Mouse (Mus musculus): ENCODE data around the gene Rassf1. TPM values are rescaled to one million over a fixed set of nuclear protein-coding genes. Genes with fewer than 3 reads are reported as not detected.

The Rassf1 gene
- polyA plus RNA-seq, 1 experiment: 15.9 TPM

DNA sequence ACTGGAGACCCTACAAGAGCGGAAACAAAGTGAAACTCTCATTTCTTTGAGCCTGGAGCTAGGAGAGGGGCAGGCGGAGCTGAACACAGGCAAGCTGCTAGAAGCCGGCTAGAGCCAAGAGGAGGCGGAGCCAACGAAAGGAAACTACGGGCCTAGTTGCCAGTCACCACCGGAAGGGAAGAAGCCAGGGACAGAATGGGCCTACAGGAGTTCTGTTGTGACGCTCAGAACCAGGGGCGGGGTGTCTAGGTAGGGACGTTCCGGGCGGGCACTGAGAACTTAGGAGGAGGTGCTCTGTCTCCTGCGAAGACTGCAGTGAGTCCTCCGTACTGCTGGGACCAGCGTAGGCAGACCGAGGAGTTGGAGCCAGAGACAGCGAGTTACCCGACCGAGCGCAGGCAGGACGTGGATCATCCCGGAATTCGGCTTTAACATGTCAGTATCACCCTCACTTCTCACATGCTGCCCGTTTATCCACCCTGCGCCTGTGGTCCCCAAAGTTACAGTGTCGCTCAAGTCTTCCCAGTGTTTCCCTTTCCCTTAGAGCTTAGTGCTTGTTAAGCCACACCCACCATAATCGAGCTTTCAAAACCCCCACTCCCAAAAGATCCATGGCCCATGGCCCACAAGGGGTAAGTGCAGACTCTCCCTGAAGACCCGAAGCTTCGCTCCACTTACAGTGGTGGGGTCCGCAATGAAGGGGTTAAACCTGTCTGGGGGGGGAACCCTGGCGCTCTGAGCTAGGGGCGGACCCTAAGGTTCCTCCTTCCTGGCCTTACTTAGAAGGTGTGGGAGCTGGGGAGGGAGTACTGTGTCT, 29.4 kb downstream of the Rassf1 start, which contains the start of gene Hyal3:
TSS of gene Hyal3 (plus strand) at position 318 of the 817 bp plus-strand sequence.
- TF ChIP-seq GATA1 (IDR thresholded peaks at IDR 0.05; ENCODE audit: low read length): no peak

DNA sequence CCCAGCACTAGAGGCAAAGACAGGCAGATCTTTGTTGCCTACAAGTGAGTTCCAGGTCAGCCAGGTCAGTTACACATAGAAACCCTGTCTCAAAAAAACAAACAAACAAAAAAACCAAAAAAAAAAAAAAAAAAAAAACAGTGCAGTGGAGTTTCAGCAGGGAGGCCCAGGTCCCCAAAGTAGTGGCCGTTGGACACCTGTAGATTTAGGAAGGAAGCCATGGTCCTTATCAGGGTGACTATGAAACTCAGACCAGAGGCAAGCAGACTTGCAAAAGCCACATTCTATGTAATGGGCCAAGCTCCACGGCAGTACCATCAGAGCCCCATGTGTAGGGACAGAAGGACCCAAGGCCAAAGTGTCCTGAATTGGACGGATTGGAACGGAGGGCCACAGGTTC, 30.2 kb downstream of the Rassf1 start:
- no peak for TF ChIP-seq GATA1 (IDR thresholded peaks at IDR 0.05; ENCODE audit: low read length)

DNA sequence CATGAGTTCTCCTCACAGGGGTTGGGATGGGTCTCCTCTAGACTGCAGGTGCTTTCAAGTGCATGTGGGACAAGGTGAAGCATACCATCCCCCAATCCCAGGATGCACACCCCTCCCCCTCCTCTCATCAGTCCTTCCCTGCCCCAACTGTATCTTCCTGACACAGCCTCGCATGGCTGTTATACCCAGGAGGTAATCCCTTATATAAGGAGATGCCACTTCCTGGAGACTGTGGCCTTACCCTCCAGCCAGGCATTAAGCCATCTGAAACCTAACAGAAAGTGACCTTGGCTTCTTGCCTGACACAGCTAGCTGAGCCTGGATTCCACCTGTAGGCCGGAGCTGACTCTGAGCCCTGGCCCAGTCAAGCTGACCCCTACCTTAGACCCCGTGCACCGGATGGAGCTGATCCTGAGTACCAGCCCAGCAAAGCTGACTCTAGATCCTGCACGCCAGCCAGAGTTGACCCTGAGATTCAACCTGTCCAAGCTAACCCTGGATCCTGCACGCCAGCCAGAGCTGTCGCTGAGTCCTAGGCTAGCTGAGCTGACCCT, 31.2 kb downstream of the Rassf1 start:
- TF ChIP-seq GATA1 (IDR thresholded peaks at IDR 0.05; ENCODE audit: low read length): no peak

DNA sequence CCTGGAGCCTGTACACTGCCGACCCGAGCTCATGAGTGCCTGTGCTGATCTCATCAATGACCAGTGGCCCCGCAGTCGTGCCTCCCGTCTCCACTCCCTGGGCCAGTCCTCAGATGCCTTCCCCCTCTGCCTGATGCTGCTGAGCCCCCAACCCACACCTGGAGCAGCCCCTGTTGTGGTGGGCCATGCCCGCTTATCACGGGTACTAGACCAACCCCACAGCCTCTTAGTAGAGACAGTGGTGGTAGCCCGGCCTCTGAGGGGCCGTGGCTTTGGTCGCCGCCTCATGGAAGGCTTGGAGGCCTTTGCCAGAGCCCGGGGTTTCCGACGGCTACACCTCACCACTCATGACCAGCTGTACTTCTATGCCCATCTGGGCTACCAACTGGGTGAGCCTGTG, 31.8 kb downstream of the Rassf1 start:
- no peak for TF ChIP-seq GATA1 (IDR thresholded peaks at IDR 0.05; ENCODE audit: low read length)

DNA sequence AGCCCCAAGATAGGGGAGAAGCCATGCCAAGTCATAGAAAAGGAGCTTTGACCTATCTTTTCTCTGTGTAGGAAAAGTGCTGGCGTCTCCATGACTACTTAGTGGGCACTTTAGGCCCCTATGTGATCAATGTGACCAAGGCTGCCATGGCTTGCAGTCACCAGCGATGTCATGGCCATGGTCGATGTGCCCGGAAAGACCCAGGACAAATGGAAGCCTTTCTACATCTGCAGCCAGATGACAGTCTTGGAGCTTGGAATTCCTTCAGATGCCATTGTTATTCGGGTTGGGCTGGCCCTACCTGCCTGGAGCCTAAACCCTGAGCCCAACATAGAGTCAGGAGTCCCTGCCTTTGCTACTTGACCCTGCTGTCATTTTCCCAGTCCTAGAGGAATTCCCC, 35.1 kb downstream of the Rassf1 start:
- TF ChIP-seq GATA1 (IDR thresholded peaks at IDR 0.05; ENCODE audit: low read length): no peak

DNA sequence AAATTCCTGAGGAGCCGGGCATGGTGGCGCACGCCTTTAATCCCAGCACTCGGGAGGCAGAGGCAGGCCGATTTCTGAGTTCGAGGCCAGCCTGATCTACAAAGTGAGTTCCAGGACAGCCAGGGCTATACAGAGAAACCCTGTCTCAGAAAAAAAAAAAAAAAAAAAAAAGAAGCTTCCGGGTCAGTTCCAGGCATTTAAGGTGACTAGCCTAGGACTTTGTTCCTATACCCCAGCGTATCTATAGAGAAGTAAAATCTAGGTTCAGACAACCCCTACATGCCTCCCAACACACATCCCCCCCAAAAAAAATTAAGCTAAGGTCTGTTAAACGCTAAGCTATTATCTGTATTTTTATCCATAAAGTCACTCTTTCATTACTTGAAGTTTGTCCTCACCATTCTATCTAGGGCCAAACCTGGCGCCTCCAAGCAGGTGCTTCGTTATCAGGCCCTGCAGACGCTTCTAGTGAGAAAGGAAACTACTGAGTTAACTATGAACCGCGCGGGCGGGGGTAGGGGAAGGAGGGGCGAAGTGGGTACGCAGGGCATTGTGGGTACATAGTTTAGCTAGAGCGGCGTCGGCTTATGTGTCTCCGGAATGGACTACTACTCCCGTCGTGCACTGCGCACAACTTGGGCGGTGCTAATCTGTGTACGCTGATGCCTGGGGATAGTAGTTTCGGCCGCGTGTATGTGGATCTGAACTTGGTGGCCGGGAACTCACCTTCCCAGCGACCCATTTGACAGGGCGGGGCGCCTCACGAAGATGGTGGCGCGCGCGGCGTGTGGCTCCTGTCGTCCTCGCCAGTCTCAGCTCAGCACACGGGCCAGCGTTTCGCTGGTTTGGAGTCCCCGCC, 35.8 kb downstream of the Rassf1 start, which contains the start of gene Ifrd2:
TSS of gene Ifrd2 (plus strand) at position 669 of the 859 bp plus-strand sequence.
- TF ChIP-seq GATA1 (IDR thresholded peaks at IDR 0.05; ENCODE audit: low read length): peak; percentile 23

DNA sequence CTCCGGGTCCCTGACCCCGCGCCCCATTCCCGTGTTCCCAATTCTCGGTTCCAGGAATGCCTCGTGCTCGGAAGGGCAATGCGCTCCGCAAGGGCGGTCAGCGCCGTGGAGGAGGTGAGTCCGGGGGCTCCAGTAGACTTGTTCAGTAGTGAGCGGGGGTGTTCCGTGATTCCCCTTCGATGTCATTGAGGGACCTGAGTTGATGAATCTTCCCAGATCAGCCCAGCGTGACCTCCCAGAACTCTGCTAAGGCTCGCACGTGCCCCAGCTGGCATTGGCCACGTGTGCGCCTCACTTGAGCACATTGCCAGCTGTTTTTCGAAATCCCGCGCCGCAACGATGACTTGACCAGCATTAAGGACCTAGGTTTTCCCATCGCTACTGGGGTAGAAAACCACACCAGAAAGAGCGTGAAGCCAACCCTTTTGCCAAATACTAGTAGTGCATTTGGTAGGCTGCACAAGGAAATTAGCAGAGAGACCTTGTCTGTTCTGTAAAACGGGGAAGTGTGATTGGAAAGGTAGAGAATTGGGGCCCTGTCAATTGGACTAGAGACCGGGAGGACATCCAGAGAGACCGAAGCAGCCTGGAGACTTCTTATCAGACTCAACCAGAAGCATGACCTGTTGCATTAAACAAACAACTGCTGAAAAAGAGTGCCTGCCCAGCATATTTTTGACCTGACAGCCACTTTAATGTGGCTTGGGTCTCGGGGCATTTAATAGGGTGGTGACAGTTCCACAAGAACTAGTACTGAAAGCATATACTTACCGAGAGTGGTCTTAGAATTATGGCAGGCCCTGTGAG, 36.7 kb downstream of the Rassf1 start:
- TF ChIP-seq GATA1 (IDR thresholded peaks at IDR 0.05; ENCODE audit: low read length): no peak

DNA sequence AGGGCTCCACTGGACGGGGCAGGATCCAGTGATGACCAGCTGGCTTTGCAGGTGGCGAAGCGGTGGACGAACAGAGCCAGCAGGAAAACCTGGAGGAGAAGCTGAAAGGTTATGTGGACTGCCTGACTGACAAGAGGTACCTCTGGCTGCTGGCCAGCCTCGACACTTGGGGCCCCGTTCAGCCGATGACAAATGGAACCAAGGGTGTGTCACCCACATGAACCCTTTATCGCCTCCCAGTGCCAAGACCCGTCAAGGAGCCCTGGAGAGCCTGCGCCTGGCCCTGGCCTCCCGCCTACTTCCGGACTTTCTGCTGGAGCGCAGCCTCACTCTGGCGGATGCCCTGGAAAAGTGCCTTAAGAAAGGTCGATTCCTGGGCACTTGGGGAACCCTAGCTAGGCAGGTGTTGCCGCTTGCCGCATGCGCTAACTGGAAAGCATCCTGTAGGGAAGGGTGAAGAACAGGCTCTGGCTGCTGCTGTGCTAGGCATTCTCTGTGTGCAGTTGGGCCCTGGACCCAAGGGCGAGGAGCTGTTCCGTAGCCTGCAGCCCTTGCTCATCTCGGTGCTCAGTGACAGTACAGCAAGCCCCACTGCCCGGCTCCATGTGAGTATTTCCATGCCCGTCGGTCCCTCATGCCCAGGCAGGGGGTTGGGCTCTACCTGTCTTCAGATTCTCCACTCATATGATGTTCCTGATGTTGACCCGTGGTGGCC, 38.9 kb downstream of the Rassf1 start:
- no peak for TF ChIP-seq GATA1 (IDR thresholded peaks at IDR 0.05; ENCODE audit: low read length)

DNA sequence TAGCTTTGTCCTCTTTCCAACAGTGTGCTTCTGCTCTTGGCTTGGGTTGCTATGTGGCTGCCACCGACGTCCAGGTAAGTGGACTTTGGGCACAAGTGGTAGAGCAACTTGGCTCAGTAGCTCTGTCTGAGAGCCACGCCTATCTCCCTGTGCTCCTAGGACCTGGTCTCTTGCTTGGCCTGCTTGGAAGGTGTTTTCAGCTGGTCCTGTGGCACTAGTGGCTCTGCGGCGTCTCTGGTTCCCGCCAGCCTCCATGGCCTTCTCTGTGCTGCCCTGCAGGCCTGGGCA, 39.4 kb downstream of the Rassf1 start:
- no peak for TF ChIP-seq GATA1 (IDR thresholded peaks at IDR 0.05; ENCODE audit: low read length)

DNA sequence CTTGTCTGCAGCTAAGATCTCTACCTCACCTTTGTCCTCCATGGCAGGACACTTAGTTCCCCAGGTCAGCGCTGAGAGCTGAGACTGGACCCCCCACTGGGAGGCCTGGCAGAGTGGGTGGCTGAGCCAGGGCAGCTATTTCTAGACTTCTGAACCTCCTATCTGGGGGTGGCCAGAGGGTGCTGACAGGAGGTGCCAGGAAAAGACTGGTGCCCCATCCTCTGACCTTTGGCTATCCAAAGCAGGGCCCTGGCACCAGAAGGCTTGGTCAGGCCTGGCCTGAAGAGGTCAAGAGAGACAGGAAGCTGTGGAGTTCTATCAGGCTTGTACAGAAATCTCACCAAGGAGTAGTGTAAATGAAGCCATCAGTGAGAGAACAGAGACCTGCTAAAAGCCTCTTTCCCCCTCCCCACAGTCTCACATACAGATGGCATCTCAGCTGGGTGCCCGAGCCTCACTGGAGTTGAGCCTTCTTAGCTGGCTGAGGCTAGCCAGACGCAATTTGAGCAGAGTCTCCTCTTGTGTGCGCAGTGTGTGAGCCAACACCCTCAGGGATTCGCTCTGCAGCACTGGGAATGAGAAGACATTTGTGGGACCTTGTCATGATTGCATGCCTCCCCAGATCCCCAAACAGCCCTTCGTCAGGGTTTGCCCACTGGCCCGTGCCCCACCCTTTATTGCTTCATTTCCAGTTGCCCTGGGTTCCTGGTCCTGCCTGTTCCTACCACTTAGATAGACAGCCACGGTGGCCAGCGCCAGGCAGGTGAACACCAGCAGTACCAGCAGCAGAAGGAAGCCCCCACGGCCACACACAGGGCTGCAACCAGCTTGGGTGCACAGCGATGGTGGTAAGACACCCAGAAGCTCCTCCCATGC, 42.0 kb downstream of the Rassf1 start:
- TF ChIP-seq GATA1 (IDR thresholded peaks at IDR 0.05; ENCODE audit: low read length): no peak

DNA sequence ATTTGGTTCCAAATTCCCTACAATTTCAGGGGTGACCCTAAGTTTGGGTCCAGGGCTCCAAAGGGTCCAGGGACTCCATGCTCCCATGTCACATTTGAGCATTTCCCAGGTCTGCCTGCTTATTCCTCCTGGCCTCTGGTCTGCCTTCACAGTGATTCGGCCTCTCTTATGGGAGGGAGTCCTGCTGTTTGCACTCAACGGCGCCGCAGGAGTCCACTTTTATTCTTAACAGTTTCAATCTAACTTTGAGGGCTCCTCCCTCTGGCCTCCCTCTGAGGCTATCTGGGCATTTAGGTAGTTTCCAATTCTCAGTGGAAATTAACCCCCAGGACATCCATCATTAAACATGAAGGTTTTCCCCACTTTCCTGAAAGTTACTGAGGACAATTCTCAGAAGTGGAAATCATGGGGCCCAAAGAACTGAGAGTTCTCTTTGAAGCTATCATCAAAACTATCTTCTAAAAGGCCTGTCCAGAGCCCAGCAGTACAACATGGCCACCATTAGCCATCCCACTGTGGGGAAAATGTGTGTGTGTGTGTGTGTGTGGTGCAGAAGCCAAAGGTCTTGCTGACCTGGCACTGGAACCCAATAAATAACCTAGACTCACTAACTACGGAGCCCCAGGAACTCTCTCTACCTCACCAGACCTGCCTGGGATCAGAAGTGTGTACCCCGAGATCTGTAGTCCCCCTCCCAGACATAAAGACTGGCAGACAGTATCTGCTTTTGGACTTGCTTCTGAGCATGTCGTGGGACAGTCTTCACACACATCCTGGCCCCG, 43.1 kb downstream of the Rassf1 start:
- TF ChIP-seq GATA1 (IDR thresholded peaks at IDR 0.05; ENCODE audit: low read length): no peak

DNA sequence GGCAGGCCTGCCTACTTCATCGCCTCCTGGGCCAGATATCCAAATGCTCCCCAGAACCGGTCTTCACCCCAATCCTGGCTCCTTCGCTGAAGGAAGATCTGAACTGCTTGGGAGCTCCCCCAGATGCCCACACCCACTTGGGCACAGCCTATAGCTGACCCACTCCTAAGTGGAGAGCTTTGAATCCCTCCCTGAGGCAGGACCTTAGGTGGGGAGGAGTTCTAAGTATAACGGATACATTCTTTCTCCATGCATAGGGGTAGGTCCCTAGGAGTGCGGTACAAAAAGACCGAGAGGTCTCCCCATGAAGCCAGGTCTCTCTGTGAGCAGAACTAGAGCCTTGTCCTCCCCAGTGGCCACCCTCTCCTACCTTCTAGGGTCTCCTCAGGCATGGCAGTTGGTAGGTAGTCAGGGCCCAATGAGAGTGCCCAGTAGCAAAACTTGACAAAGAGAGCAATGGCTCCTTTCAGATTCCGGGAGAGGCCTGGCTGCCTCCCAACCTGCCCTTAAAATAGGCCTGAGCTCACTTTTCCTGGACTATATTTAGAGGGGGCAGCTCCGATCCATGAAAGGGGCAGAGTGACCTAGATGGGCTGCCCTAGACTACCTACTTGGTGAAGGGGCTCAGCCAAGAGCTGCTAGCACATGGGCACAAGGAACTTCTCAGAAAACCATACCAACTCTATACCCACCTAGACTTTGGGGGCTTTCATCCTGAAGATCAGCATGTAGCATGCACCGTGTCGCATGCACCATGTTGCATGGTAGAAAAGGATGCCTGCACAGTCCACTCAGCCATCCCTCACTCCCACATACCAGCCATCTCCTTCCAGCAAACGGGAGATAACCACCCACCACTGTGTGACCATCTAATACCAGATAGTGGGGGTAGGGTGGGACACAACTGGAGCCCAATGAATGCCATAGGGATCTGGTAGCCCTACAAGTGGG, 45.5 kb downstream of the Rassf1 start:
- no peak for TF ChIP-seq GATA1 (IDR thresholded peaks at IDR 0.05; ENCODE audit: low read length)
